Mouse (Mus musculus): ENCODE measurements at regions not wholly inside any gene's neighbourhood (a gene's known extent, or its start where the extent isn't known, plus 50 kb on each side); places are given as distances from the start of the nearest gene placed in this dataset.

- TF ChIP-seq CTCF (IDR thresholded peaks at IDR 0.05; ENCODE audit: borderline replicate concordance, insufficient read depth, low read depth, low read length), result no peak
- TF ChIP-seq POLR2A (IDR thresholded peaks at IDR 0.05; ENCODE audit: borderline replicate concordance, insufficient read depth, low read length), result no peak
These were observed 1063.3 kb upstream of the 1700008P02Rik start for GRCm38 (mm10) chr3:7683536-7683935.
